Mouse (Mus musculus) left cerebral cortex, postnatal 36 days (tissue): ENCODE results near the gene Gm8159. TPM values are rescaled to one million over a fixed set of nuclear protein-coding genes. Genes with fewer than 3 reads are reported as not detected.
A peak's percentile ranks its signal among the peaks of the same experiment; 100 is the strongest.
"Not testable (repeated sequence)": the region's sequence is repeated elsewhere in the genome, so short reads cannot be mapped to it uniquely, and the experiment has no call there.

Experiments used
- DNase-seq, 2 experiments: peaks; one replicate each; pipeline ENCODE4 v3.0.0; 2021 to 2022; ENCODE audit warnings: low spot score in 2 of 2, mixed read lengths in 1 of 2
- intact Hi-C: fragments of 180-260 bp; cut with DNase I; formaldehyde crosslinking; loops from one replicate; pipeline ENCODE4 v1.15.1; 2025
- total RNA-seq, 2 experiments: library from RNA; stranded (reverse); gene quantifications; 2 replicates each; pipeline ENCODE4 v1.2.3; 2021

The Gm8159 gene
- under 1 TPM; 0.30 to 0.75 TPM for total RNA-seq

DNA sequence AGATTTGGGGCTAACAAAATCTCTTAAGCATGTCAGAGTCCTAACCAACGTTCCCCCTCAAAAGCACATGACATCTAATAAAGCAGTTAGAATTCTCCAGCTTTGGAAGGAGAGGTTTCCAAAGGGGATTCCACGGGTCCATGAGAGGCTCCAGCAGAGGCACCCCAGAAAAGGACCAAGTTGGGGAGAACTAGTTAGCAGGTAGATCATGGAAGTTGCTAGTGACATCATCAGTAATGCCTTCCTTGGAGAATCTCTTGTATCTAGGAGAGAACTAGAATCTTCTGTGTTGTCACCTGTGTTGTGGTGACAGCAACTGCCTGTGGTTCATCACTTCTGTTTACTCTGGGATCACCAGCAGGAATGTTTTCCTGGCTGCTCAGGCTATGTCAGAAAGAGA is at the start of gene Gm8159:
TSS of gene Gm8159 (plus strand) at position 301 of the 400 bp plus-strand sequence.
- intact Hi-C loops, DNase-seq: not testable (repeated sequence)

DNA sequence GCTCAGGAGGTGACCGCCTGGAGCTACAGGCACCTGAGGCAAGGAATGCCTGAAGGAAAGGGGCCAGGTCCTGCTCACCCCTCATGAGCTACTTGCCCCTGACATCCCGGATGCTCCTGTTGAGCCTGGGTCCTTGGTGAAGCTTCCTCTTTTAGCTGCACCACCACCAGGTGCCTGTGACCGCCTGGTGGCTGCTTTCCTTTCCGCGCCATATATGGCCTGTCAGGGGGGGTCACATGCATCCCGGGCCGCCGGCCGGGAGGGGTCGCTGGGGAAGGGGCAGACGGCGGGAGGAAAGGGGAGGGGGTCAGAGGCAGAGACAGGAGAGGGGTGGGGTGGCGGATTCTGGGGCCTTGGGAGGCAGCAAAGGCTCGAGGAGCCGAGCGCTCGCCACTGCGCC is 17.2 kb downstream of the Gm8159 start:
- peak; percentile 12 to 16 for DNase-seq
- intact Hi-C loops = not testable (repeated sequence)

DNA sequence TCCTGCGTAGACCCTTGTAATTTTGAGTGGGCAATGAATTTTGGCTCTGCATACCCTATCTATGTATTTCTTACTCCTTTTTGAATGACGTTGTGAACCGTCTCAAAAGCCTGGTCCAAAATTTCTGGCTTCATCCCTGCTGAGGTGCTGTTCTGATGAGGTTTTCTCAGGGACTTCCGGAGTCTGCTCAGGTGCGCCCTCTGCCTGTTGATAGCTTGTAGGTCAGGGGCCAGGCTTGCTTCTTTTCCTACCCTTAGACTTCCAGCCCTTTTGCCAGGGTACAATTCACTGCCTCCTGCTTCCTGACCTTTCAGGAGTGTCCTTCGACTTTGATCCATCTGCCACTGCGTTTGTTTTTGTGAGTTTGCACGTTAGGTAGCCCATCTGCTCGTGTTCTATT is 18.2 kb downstream of the Gm8159 start:
- DNase-seq = peak; percentile 5 to 11
- intact Hi-C loops = not testable (repeated sequence)

DNA sequence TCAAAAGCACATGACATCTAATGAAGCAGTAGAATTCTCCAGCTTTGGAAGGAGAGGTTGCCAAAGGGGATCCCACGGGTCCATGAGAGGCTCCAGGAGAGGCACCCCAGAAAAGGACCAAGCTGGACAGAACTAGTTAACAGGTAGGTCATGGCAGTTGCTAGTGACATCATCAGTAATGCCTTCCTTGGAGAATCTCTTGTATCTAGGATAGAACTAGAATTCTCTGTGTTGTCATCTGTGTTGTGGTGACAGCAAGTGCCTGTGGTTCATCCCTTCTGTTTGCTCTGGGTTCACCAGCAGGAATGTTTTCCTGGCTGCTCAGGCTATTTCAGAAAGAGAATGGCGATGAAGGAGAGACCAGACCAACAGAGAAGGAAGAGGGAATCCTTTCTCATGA is 31.7 kb downstream of the Gm8159 start, which contains the start of gene Gm3239:
TSS of gene Gm3239 (plus strand) at position 301 of the 400 bp plus-strand sequence.
- intact Hi-C loops = not testable (repeated sequence)

More for the DNA sequence above, 31.7 kb downstream of the Gm8159 start, which contains the start of gene Gm3239:
- DNase-seq = not testable (repeated sequence)

Other genes starting within 250 kb of the Gm8159 start
- gene Gm3159, start 234.8 kb upstream of the Gm8159 start, total RNA-seq = not detected
- not detected for gene Gm3164, start 216.9 kb upstream of the Gm8159 start, total RNA-seq
- not detected for gene Gm3173, start 201.4 kb upstream of the Gm8159 start, total RNA-seq
- gene Gm3182, start 150.6 kb upstream of the Gm8159 start, total RNA-seq = not detected
- gene Gm3047, start 76.9 kb upstream of the Gm8159 start, total RNA-seq = not detected
- under 1 TPM in 1 of 2 experiments, not detected in 1; 0.57 TPM for gene Gm3239, start 31.8 kb downstream of the Gm8159 start, total RNA-seq
- gene Gm7876, start 76.9 kb downstream of the Gm8159 start, total RNA-seq = not detected
- under 1 TPM in 1 of 2 experiments, not detected in 1; 0.25 TPM for gene Gm3252, start 94.4 kb downstream of the Gm8159 start, total RNA-seq
- gene Gm9602, start 144.0 kb downstream of the Gm8159 start, total RNA-seq = not detected
- gene Gm3269, start 205.8 kb downstream of the Gm8159 start, total RNA-seq = not detected
- 1 to 10 TPM; 4.6 to 6.0 TPM for gene Gm3264, start 223.2 kb downstream of the Gm8159 start, total RNA-seq